Mouse (Mus musculus) ES-E14 (cell line): ENCODE results near the gene Fkbp8.

Experiments
- CHD2 ChIP-seq: IDR thresholded peaks from 2 replicates; pipeline ENCODE4 v1.6.1; 2014; ENCODE audit warnings: mild to moderate bottlenecking, low read depth, low read length, inconsistent platforms
- HCFC1 ChIP-seq: IDR thresholded peaks from 2 replicates; pipeline ENCODE4 v1.6.1; 2012; ENCODE audit warnings: low read length, inconsistent platforms, borderline replicate concordance; ENCODE audit not compliant: insufficient read depth
- MAFK ChIP-seq: IDR thresholded peaks from 2 replicates; pipeline ENCODE4 v1.6.1; 2014; ENCODE audit warnings: mild to moderate bottlenecking, low read depth, low read length, inconsistent platforms; ENCODE audit not compliant: insufficient read depth
- ZC3H11A ChIP-seq: IDR thresholded peaks from 2 replicates; pipeline ENCODE4 v1.6.1; 2012; ENCODE audit warnings: low read depth, mild to moderate bottlenecking, inconsistent platforms, low read length, borderline replicate concordance
- ZNF384 ChIP-seq: IDR thresholded peaks from 2 replicates; pipeline ENCODE4 v1.6.1; 2012; ENCODE audit warnings: low read depth, low read length, inconsistent platforms

GRCm38 (mm10) chr8:70540013-70540506, 12.5 kb downstream of the Fkbp8 start:
- TF ChIP-seq ZC3H11A (no peak), CHD2 (no peak), HCFC1 (no peak), MAFK (no peak), ZNF384 (no peak)
